Mouse (Mus musculus) olfactory bulb, adult 2 months (tissue): ENCODE results near the gene Rap1gds1. TPM values are rescaled to one million over a fixed set of nuclear protein-coding genes. Genes with fewer than 3 reads are reported as not detected.

Source experiments
- H3K27ac ChIP-seq: fragments of 200-500 bp; 2 replicates; pipeline ENCODE4 v1.5.1; 2012; ENCODE audit warnings: low read depth, low read length; ENCODE audit not compliant: insufficient read depth
- H3K4me1 ChIP-seq: fragments of 200-500 bp; 2 replicates; pipeline ENCODE4 v1.6.1; 2012; ENCODE audit warnings: low read length; ENCODE audit not compliant: control insufficient read depth, insufficient read depth
- H3K4me3 ChIP-seq: fragments of 200-500 bp; 2 replicates; pipeline ENCODE4 v1.5.1; 2012; ENCODE audit warnings: mild to moderate bottlenecking, low read depth, low read length, moderate library complexity; ENCODE audit not compliant: insufficient read depth
- CTCF ChIP-seq: fragments of 200-500 bp; IDR thresholded peaks from 2 replicates; pipeline ENCODE4 v1.5.1; 2012; ENCODE audit warnings: low read depth, mild to moderate bottlenecking, low read length, moderate library complexity; ENCODE audit not compliant: insufficient read depth
- POLR2A ChIP-seq: fragments of 200-500 bp; IDR thresholded peaks from 2 replicates; pipeline ENCODE4 v1.6.1; 2012; ENCODE audit warnings: mild to moderate bottlenecking, low read depth, low read length, moderate library complexity; ENCODE audit not compliant: insufficient read depth
- WGBS: fragments of 180-500 bp; shearing (Covaris S2); methylation state at CpG from one replicate; pipeline ENCODE4 v1.1.7; 2018; 5-methylcytosine and 5-hydroxymethylcytosine counted together
- polyA plus RNA-seq: library from polyadenylated mRNA; stranded (reverse); fragments of >200 nt; gene quantifications from 2 replicates; pipeline ENCODE4 v1.2.4, GENCODE M21; 2012; ENCODE audit warnings: low replicate concordance; ENCODE audit not compliant: missing spikeins, insufficient read depth, insufficient read length

The Rap1gds1 gene
- polyA plus RNA-seq, 1 experiment, result 126 TPM

DNA sequence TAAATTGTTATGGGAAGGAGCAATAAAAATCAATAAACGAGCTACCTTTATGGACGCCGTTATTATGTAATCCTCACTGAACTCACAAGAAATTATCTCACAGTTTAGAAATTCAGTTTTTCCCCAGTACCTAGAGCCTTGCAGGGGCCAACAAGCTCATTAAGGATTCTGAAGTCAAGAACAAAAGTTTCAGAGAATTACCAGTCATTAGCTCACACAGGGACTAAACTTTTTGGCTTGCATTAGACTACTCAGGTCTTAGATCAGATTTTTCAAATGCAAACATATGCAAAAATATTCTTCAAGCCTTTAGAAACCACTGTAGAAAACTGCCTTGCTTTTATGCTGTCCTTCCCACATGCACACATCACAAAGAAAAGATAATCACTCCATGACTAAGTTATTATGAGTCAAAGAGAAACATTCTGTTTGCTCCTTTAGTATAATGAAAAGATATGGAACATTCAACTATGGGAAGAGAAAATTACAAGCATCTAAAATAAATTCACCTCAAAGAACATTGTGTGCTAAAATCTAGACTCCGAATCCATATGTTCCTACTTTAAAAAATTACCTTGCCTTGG, 44.3 kb downstream of the Rap1gds1 start:
- TF ChIP-seq POLR2A (no peak), CTCF (no peak)
- no peaks in the 10 kb centered on the region; the same call in 1 of the 2 replicates for H3K4me1 ChIP-seq
- WGBS, result 48% methylated on average over 4 of the region's 4 CpGs
- no peak overlapping the region for H3K27ac ChIP-seq
- H3K4me3 ChIP-seq, result no peak overlapping the region

GRCm38 (mm10) chr3:139025077-139025476, 49.9 kb downstream of the Rap1gds1 start:
- Histone ChIP-seq H3K4me3 (no peak overlapping the region), H3K4me1 (peaks cover 7% of the 10 kb centered on the region; the same call in 1 of the 2 replicates), H3K27ac (no peak overlapping the region)
- WGBS, result 43% methylated on average over 5 of the region's 5 CpGs
- no peak for TF ChIP-seq CTCF
- no peak for TF ChIP-seq POLR2A

DNA sequence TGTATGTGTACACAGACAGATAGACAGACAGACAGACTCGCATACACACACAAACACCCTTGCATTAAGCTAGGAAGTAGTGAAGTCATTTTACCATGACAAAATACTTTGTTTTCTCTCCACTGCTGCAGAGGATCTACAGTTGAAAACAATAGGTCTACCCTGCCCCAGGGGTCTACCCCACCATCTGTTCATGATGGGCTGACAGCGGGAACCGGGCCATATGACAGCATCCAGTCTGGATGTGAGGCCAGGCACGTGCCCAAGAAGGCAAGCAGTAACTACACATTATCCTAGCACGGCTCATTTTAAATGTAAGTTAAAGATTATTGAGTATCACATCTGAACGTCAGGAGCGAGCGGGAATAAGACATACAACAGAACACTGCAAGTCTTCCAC, 51.4 kb downstream of the Rap1gds1 start:
- WGBS, result 37% methylated on average over 8 of the region's 8 CpGs
- H3K4me3 ChIP-seq, result no peak overlapping the region
- peaks cover 7% of the 10 kb centered on the region; the same call in 1 of the 2 replicates for H3K4me1 ChIP-seq
- H3K27ac ChIP-seq, result no peak overlapping the region
- TF ChIP-seq CTCF, result no peak
- no peak for TF ChIP-seq POLR2A

- H3K4me1 ChIP-seq, result no peaks in the 10 kb centered on the region
- no peak overlapping the region for H3K4me3 ChIP-seq
- H3K27ac ChIP-seq, result no peak overlapping the region
- TF ChIP-seq CTCF (no peak), POLR2A (no peak)
- WGBS, result 51% methylated on average over 9 of the region's 9 CpGs
Measured at GRCm38 (mm10) chr3:139012352-139012751, 62.6 kb downstream of the Rap1gds1 start.

- Histone ChIP-seq H3K4me3 (no peak overlapping the region), H3K27ac (no peak overlapping the region), H3K4me1 (peaks cover 10% of the 10 kb centered on the region)
- TF ChIP-seq CTCF (no peak), POLR2A (no peak)
Measured at GRCm38 (mm10) chr3:139005669-139006068, 69.3 kb downstream of the Rap1gds1 start.

DNA sequence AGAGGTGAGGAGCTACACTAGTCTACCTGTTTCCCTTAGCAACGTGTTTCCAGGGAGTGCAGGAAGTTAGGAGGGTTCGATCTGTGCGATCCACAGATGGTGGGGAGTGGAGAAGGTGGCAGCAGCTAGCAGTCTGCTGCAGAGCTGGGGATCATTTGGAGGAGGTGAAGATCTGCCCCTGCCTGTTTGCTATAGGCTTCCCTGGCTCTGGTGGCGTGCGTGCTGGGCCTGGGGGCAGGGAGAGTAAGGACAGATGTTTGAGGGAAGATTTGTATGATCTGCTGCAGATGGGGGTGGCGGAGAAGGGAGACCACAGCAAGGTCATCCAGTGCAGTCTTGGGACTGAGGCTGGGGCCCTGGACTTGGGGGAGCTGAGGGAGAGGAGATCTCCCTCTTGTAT, 72.2 kb downstream of the Rap1gds1 start:
- Histone ChIP-seq H3K4me3 (no peak overlapping the region), H3K27ac (no peak overlapping the region), H3K4me1 (peaks cover 13% of the 10 kb centered on the region)
- TF ChIP-seq CTCF (no peak), POLR2A (no peak)
- 81% methylated on average over 6 of the region's 6 CpGs for WGBS

DNA sequence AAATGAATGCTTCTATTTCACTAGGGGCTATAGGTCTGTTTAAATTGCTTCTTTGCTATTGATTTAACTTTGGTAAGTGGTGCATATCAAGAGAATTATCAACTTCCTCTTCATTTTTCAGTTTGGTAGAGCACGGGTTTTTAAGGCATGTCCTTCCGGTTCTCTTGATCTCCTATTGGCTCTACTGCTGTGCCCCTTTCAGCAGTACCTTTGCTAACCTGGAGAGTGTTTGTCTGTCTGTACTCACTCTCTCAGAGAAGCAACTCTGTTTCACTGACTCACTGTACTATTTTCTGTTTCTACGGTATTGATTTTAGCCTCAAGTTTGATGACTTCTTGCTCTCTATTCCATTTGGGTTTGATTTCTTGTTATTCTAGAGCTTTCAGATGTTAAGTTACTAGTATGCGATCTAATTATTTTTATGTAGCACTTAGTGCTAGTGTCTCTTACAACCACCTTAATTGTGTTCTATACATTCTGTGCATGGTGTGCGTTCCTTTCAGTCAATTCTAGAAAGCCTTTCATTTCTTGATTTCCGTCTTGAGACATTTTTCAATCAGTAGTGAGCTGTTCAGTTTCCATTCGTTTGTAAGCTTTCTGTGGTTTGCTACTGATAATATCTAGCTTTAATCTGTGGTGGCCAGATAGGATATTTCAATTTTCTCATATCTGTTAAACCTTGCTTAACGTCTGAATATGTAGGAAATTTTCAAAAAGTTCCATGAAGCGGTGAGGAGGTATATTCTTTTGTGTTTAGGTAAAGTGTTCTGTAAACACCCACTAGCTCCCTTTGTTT, 74.7 kb downstream of the Rap1gds1 start:
- H3K4me3 ChIP-seq, result no peak overlapping the region
- WGBS, result 95% methylated on average over 9 of the region's 9 CpGs
- TF ChIP-seq CTCF, result no peak
- no peak for TF ChIP-seq POLR2A
- peaks cover 12% of the 10 kb centered on the region for H3K4me1 ChIP-seq
- H3K27ac ChIP-seq, result no peak overlapping the region

DNA sequence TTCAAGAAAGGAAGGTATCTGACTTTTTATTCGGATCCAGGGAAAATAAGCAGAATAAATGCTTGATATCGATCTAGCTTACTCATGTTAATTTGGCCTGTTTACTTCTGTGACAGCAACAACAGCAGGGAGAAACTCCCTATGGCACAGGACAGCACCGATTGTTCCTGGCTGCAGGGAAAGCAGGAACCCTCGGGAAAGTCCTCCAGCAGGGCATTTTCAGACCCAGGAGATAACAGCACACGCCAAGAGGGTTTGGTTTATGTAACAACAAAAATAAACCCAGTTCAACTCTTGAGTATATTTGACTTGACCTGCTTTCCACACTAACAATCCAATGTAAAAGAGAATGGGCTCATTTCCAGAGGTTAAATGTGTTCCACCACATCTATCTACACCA, 81.5 kb downstream of the Rap1gds1 start:
- Histone ChIP-seq H3K27ac (no peak overlapping the region), H3K4me3 (no peak overlapping the region), H3K4me1 (no peaks in the 10 kb centered on the region; the same call in 1 of the 2 replicates)
- TF ChIP-seq CTCF, result no peak
- TF ChIP-seq POLR2A, result no peak
- 47% methylated on average over 5 of the region's 5 CpGs for WGBS

DNA sequence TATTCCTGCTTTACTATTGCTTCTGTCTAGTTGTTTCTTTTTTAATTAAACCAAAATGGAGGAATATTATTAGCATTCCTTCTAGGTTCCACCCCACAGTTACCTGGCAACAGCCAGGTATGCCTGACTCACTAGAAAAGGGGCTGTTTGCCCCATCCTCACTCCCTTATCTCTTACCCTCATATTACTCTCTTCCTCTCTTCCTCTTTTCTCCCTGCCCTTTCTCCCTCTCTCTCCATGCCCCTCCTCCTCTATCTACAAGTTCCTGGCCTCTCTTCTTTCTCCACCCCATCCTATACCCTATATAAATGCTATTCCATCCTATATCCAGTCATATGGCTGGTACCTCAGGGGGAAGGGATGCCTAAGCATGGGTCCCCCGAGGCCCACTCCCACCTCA, 83.6 kb downstream of the Rap1gds1 start:
- 94% methylated on average over 1 of the region's 1 CpGs for WGBS
- Histone ChIP-seq H3K27ac (no peak overlapping the region), H3K4me3 (no peak overlapping the region), H3K4me1 (no peaks in the 10 kb centered on the region; the same call in 1 of the 2 replicates)
- TF ChIP-seq POLR2A, result no peak
- no peak for TF ChIP-seq CTCF

DNA sequence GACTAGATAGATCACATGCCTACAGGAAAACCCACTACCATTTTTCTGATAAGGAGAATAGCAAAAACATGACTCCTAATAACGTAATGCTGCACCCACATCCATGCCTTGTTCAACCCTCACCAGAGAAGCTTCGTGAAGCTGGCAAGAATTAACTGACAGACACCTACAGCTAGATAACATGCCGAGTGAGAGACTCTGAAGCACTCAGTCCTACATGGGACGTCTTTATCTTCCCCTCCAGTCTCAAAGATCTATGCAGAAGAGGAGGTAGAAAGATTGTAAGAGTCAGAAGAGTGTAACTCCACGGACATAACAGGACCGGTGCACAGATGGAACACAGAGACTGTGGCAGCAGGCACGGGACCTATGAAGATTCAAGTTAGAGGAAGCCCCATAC, 85.9 kb downstream of the Rap1gds1 start:
- Histone ChIP-seq H3K4me3 (no peak overlapping the region), H3K27ac (no peak overlapping the region), H3K4me1 (no peaks in the 10 kb centered on the region; the same call in 1 of the 2 replicates)
- TF ChIP-seq POLR2A (no peak), CTCF (no peak)
- 94% methylated on average over 7 of the region's 7 CpGs for WGBS
